Comparison of ENCODE assay signal across 9 mouse cellular contexts in the genomic region with DNA sequence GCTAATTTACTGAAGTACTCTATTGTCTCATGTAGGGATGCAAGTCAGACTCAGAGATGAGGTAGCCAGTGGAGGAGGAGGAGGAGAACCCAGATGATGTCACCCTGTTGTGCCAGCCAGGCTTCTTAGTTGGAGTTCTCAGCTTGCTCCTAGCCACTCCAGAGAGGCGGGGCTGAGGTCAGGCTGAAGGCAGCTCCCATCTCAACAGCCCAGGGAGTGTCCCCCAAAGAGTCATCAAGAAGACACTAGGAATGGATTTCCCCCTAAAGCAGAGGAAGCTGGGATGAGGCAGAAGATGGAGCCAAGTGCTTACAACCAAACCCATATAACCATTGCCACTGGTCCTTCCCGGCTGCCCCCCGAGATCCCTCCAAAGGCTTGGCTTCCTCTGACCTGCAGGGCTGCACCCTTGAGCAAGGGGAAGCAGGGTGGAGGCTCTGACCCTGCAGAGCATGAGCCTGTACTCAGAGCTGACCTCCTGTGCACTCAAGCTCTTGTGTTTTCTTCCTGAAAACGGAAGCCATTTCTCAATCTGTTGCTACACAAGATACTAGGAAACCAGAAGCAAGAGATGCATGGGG. TPM values are rescaled to one million over a fixed set of nuclear protein-coding genes. Genes with fewer than 3 reads are reported as not detected.
DNase-seq lines count a peak whose midpoint lies in the region; ATAC-seq lines count a peak whose summit lies in the region.
"Had no signal": no experiment of that assay in that cellular context is flagged by ENCODE, and none has a peak within 500 bp of the region (broad histone marks: within the 10 kb centered on the region; RNA-seq: fewer than 3 reads in every experiment).

No protein-coding gene starts in this region.

- no peaks in the 10 kb centered on the region for H3K9me3 ChIP-seq in liver, embryonic 11.5 days (ENCODE audit: control insufficient read depth, low read length)

- H3K4me1 ChIP-seq in liver, embryonic 11.5 days (replicated peaks; ENCODE audit: control insufficient read depth, insufficient read depth, low read length): peaks cover 25% of the 10 kb centered on the region

- H3K9ac ChIP-seq in liver, embryonic 11.5 days (ENCODE audit: low read depth, low read length): no peak overlapping the region

- H3K27ac ChIP-seq in liver, embryonic 11.5 days (ENCODE audit: low read depth, low read length): no peak overlapping the region

- no peak for ATAC-seq in liver, embryonic 11.5 days (replicated peaks; ENCODE audit: low FRiP score)
- peak; percentile 48 for ATAC-seq in neutrophil, adult 5-6 weeks (ENCODE audit: extremely low read depth, insufficient number of reproducible peaks, low FRiP score, poor library complexity, severe bottlenecking)

- no peak overlapping the region for H3K4me3 ChIP-seq in liver, embryonic 11.5 days (ENCODE audit: low read depth, low read length)

- H3K27me3 ChIP-seq in liver, embryonic 11.5 days (replicated peaks; ENCODE audit: control insufficient read depth, insufficient read depth, low read length): no peaks in the 10 kb centered on the region

- WGBS in liver, embryonic 11.5 days: 55% methylated on average over 4 of the region's 4 CpGs

- no peaks in the 10 kb centered on the region for H3K36me3 ChIP-seq in liver, embryonic 11.5 days (ENCODE audit: control insufficient read depth, insufficient read depth, low read length)

- no peak overlapping the region for H3K4me2 ChIP-seq in liver, embryonic 11.5 days

- peak; percentile 45 to 56 for DNase-seq in adrenal gland, adult (ENCODE audit: inconsistent age in 2 of 2, low spot score in 1 of 2)
- no peak for DNase-seq in adrenal gland, adult 8-10 months
- peak; percentile 36 for DNase-seq in liver
- DNase-seq in liver, embryonic 11.5 days (ENCODE audit: low spot score): no peak
- peak; percentile 47 for DNase-seq in kidney, postnatal 14 days
- no peak for DNase-seq in thymus, postnatal 36 days
- DNase-seq in heart, postnatal 10 days: no peak
- DNase-seq: cerebellum, adult 11-12 months had no signal

- intact Hi-C loops in heart, postnatal 10 days (cut with DNase I): no loop called here

RNA-seq across cellular contexts. Expression of a gene that starts 58.4 kb away (rescaled TPM):
- 10 to 100 TPM; 10.2 to 19.2 (median 14.3) TPM for total RNA-seq in adrenal gland, adult 8-10 months (2022)
- 4.1 and 5.0 TPM in 2 replicates for polyA plus RNA-seq in liver, embryonic 11.5 days (2014; fragmentation: Nextera tagmentation; extraction: Ambion mirVana)
- total RNA-seq in neutrophil, adult 5-6 weeks (2017): 31.3 and 31.8 TPM in 2 replicates
- total RNA-seq in heart, postnatal 10 days (2021): 10 to 100 TPM; 10.4 to 11.9 TPM

Comparison
In these comparisons a context has a peak if more than half of its experiments do, and no peak if none do; other contexts are left out.
1. DNase-seq: peak in adrenal gland, adult (2 of 2), liver (single experiment) and kidney, postnatal 14 days (single experiment); none in adrenal gland, adult 8-10 months (single experiment), liver, embryonic 11.5 days (single experiment), thymus, postnatal 36 days (0 of 2) and heart, postnatal 10 days (0 of 2).